ENCODE assay signal across 8 mouse cellular contexts in genomic region chr8:47287641-47288130, GRCm38 (mm10).
DNase-seq lines count a peak whose midpoint lies in the region; ATAC-seq and TF ChIP-seq lines count a peak whose summit lies in the region.

No protein-coding gene starts in this region.

- H3K4me3 ChIP-seq in intestine, postnatal 0 days (ENCODE audit: low read depth, low read length): peak overlapping the region; percentile 65
- H3K4me3 ChIP-seq in liver, postnatal 0 days (ENCODE audit: low read depth, low read length): peak overlapping the region; percentile 54

- no peaks in the 10 kb centered on the region for H3K9me3 ChIP-seq in intestine, postnatal 0 days (ENCODE audit: control insufficient read depth)
- H3K9me3 ChIP-seq in liver, postnatal 0 days (ENCODE audit: low read length): no peaks in the 10 kb centered on the region

- 3% methylated on average over 33 of the region's 33 CpGs for WGBS in intestine, postnatal 0 days
- WGBS in liver, postnatal 0 days (ENCODE audit: insufficient replicate concordance): 2% methylated on average over 33 of the region's 33 CpGs

- H3K9ac ChIP-seq in intestine, postnatal 0 days (ENCODE audit: low read depth, low read length): peak overlapping the region; percentile 62
- no peak overlapping the region for H3K9ac ChIP-seq in liver, postnatal 0 days (replicated peaks)

- H3K4me2 ChIP-seq in intestine, postnatal 0 days (replicated peaks; ENCODE audit: low read depth): peak overlapping the region; percentile 97
- peak overlapping the region; percentile 85 for H3K4me2 ChIP-seq in liver, postnatal 0 days (ENCODE audit: low read depth, low read length)

- H3K27me3 ChIP-seq in intestine, postnatal 0 days (replicated peaks; ENCODE audit: control insufficient read depth, insufficient read depth, low read length): peaks cover 7% of the 10 kb centered on the region; the same call in 1 of the 2 replicates
- peaks cover 42% of the 10 kb centered on the region for H3K27me3 ChIP-seq in liver, postnatal 0 days (ENCODE audit: insufficient read depth, low read length)

- H3K36me3 ChIP-seq in intestine, postnatal 0 days (ENCODE audit: control insufficient read depth, insufficient read depth): no peaks in the 10 kb centered on the region
- H3K36me3 ChIP-seq in liver, postnatal 0 days (replicated peaks; ENCODE audit: insufficient read depth, low read length): no peaks in the 10 kb centered on the region

- ATAC-seq in intestine, postnatal 0 days: no peak
- ATAC-seq in liver, postnatal 0 days: no peak

- no peak for TF ChIP-seq CTCF in intestine, postnatal 0 days (IDR thresholded peaks at IDR 0.05; ENCODE audit: low read depth)
- TF ChIP-seq CTCF in liver, postnatal 0 days (IDR thresholded peaks at IDR 0.05; ENCODE audit: low read depth): no peak

- TF ChIP-seq EP300 in liver, postnatal 0 days (IDR thresholded peaks at IDR 0.05; ENCODE audit: low read depth): no peak

- H3K27ac ChIP-seq in intestine, postnatal 0 days (ENCODE audit: low read depth, low read length): no peak overlapping the region; the same call in 1 of the 2 replicates
- H3K27ac ChIP-seq in liver, postnatal 0 days (ENCODE audit: low read depth): no peak overlapping the region

- no peaks in the 10 kb centered on the region for H3K4me1 ChIP-seq in intestine, postnatal 0 days (replicated peaks; ENCODE audit: control insufficient read depth, insufficient read depth, low read length)
- H3K4me1 ChIP-seq in liver, postnatal 0 days (ENCODE audit: insufficient read depth): peaks cover 11% of the 10 kb centered on the region

- DNase-seq in ovary, postnatal 10 days (ENCODE audit: low spot score): peak; percentile 15
- no peak for DNase-seq in ovary, adult 18-20 months (ENCODE audit: low spot score)
- peak; percentile 53 to 61 for DNase-seq in cerebellum, postnatal 36 days
- peak; percentile 43 to 49 for DNase-seq in frontal cortex, postnatal 36 days (ENCODE audit: low spot score in 2 of 2)
- peak; percentile 17 for DNase-seq in liver, postnatal 0 days
- peak; percentile 59 to 66 for DNase-seq in right cerebral cortex, postnatal 10 days (ENCODE audit: low spot score in 2 of 2)
- no peak for DNase-seq in spleen, postnatal 14 days (ENCODE audit: low spot score in 2 of 2)

Comparison
In these comparisons a context has a peak if more than half of its experiments do, and no peak if none do; other contexts are left out.
1. DNase-seq: peak in ovary, postnatal 10 days (single experiment), cerebellum, postnatal 36 days (2 of 2), frontal cortex, postnatal 36 days (2 of 2), liver, postnatal 0 days (single experiment) and right cerebral cortex, postnatal 10 days (2 of 2); none in ovary, adult 18-20 months (single experiment) and spleen, postnatal 14 days (0 of 2).